Mouse (Mus musculus): ENCODE results near the gene Man1a2.

- no peak for TF ChIP-seq CTCF (IDR thresholded peaks at IDR 0.05; ENCODE audit: low read depth)
- no peak for TF ChIP-seq EP300 (optimal IDR thresholded peaks at IDR 0.05)
Measured at GRCm38 (mm10) chr3:100618511-100618910, 66.8 kb downstream of the Man1a2 start.
